Mouse (Mus musculus) kidney, adult 2 months (tissue): Measurements from ENCODE around the gene Slc22a14. TPM values are rescaled to one million over a fixed set of nuclear protein-coding genes. Genes with fewer than 3 reads are reported as not detected.

Experiments
- DNase-seq: peaks from one replicate; pipeline ENCODE4 v3.0.0; 2021
- H3K27ac ChIP-seq: fragments of 200-500 bp; 2 replicates; pipeline ENCODE4 v1.5.1; 2012; ENCODE audit warnings: low read depth, low read length, control low read depth, inconsistent platforms; ENCODE audit not compliant: insufficient read depth
- H3K27me3 ChIP-seq: fragments of 200-500 bp; replicated peaks from 2 replicates; pipeline ENCODE4 v1.6.1; 2012; ENCODE audit warnings: mild to moderate bottlenecking, moderate library complexity, low read length, inconsistent platforms; ENCODE audit not compliant: control insufficient read depth, insufficient read depth
- H3K36me3 ChIP-seq: fragments of 200-500 bp; 2 replicates; pipeline ENCODE4 v1.6.1; 2012; ENCODE audit warnings: mild to moderate bottlenecking, moderate library complexity, low read length, inconsistent platforms; ENCODE audit not compliant: control insufficient read depth, insufficient read depth
- H3K4me1 ChIP-seq: fragments of 200-500 bp; 2 replicates; pipeline ENCODE4 v1.6.1; 2011; ENCODE audit warnings: low read length; ENCODE audit not compliant: control insufficient read depth, insufficient read depth
- H3K4me3 ChIP-seq: fragments of 200-500 bp; 2 replicates; pipeline ENCODE4 v1.5.1; 2011; ENCODE audit warnings: mild to moderate bottlenecking, low read depth, low read length, control low read depth; ENCODE audit not compliant: insufficient read depth
- CTCF ChIP-seq: fragments of 200-500 bp; conservative IDR thresholded peaks from 2 replicates; pipeline ENCODE4 v1.5.1; 2011; ENCODE audit warnings: low read depth, mild to moderate bottlenecking, control low read depth, low read length, moderate library complexity, mixed read lengths; ENCODE audit not compliant: insufficient read depth, insufficient read length
- POLR2A ChIP-seq: fragments of 200-500 bp; IDR thresholded peaks from one replicate; pipeline ENCODE4 v1.6.1; 2011; ENCODE audit warnings: low read depth, low read length, control low read depth
- WGBS: fragments of 180-500 bp; shearing (Covaris S2); methylation state at CpG from one replicate; pipeline ENCODE4 v1.1.7; 2018; 5-methylcytosine and 5-hydroxymethylcytosine counted together
- polyA plus RNA-seq: library from polyadenylated mRNA; depleted of rRNA; stranded (reverse); fragments of >200 nt; gene quantifications from 2 replicates; pipeline ENCODE4 v1.2.3, GENCODE M21; 2012; rRNA removed

Gene Slc22a14
- polyA plus RNA-seq, 1 experiment: 1.7 TPM

DNA sequence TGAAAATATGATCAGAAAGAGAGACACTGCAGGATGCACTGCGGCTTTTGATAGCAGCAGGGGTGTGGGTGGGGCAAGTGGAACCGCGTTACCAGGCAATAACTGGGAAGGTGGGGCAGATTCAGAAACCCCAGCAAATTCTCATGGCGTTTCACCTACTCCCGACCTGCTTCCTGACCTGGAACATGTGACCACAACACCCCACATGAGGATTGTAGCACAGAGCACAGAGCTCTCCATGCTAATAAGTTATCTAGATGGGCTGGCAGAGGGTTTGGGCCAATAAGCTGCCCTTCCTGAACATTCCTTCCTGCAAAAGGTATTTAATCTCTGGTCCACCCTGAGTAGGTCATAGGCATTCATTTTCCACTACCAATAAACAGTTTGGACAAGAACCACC lies 234.7 kb downstream of the Slc22a14 start:
- Histone ChIP-seq H3K4me1 (no peaks in the 10 kb centered on the region; the same call in 1 of the 2 replicates), H3K27ac (no peak overlapping the region), H3K36me3 (no peaks in the 10 kb centered on the region), H3K27me3 (no peaks in the 10 kb centered on the region), H3K4me3 (no peak overlapping the region)
- no peak for TF ChIP-seq POLR2A
- no peak for TF ChIP-seq CTCF
- WGBS: 27% methylated on average over 5 of the region's 5 CpGs
- DNase-seq: peak; percentile 38

GRCm38 (mm10) chr9:119128436-119129181 lies 236.7 kb downstream of the Slc22a14 start:
- no peaks in the 10 kb centered on the region for H3K27me3 ChIP-seq
- no peak for DNase-seq
- H3K36me3 ChIP-seq: no peaks in the 10 kb centered on the region
- 79% methylated on average over 12 of the region's 12 CpGs for WGBS
- no peak overlapping the region for H3K4me3 ChIP-seq
- H3K27ac ChIP-seq: no peak overlapping the region
- TF ChIP-seq CTCF: no peak; the same call in 1 of the 2 replicates
- TF ChIP-seq POLR2A: no peak
- H3K4me1 ChIP-seq: no peaks in the 10 kb centered on the region; the same call in 1 of the 2 replicates

- H3K27ac ChIP-seq: no peak overlapping the region
- WGBS: 80% methylated on average over 18 of the region's 18 CpGs
- no peak for DNase-seq
- H3K27me3 ChIP-seq: no peaks in the 10 kb centered on the region
- H3K4me1 ChIP-seq: peaks cover 7% of the 10 kb centered on the region; the same call in 1 of the 2 replicates
- H3K4me3 ChIP-seq: no peak overlapping the region
- no peak for TF ChIP-seq POLR2A
- TF ChIP-seq CTCF: no peak
- H3K36me3 ChIP-seq: no peaks in the 10 kb centered on the region
Observed at GRCm38 (mm10) chr9:119122596-119123369, 242.6 kb downstream of the Slc22a14 start.

DNA sequence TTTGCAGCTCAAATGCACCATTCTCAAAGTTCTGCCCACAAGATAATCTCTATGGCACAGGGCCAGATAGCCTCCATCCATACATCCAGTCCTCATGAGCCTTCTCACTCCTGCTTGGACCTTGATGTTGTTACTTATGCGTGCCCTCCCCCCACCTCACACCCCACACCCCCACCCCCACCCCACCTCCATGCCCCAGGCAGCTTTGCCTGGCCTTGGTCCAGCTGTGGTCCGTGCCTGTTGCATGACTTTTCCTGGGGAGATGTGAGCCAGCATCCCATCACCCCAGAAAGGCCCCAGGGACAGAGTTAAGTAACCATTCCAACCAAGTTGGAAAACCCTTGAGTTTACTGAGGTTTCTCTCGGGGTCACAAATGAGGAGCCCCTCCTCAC lies 245.2 kb downstream of the Slc22a14 start:
- no peak for DNase-seq
- Histone ChIP-seq H3K36me3 (no peaks in the 10 kb centered on the region), H3K27me3 (no peaks in the 10 kb centered on the region), H3K4me1 (peaks cover 7% of the 10 kb centered on the region; the same call in 1 of the 2 replicates), H3K4me3 (peak overlapping the region; percentile 7; the same call in 1 of the 2 replicates), H3K27ac (peak overlapping the region; percentile 92)
- TF ChIP-seq CTCF (no peak), POLR2A (no peak)
- WGBS: 38% methylated on average over 3 of the region's 3 CpGs

Other genes with a start within 250 kb of the Slc22a14 start
- gene Acaa1b, start 208.5 kb downstream of the Slc22a14 start, polyA plus RNA-seq: 417 and 424 TPM in 2 replicates
- gene Gm47289, start 206.4 kb downstream of the Slc22a14 start, polyA plus RNA-seq: 0.03 TPM in 1 of 2 replicates, not detected in the other
- gene Slc22a13, start 156.5 kb downstream of the Slc22a14 start, polyA plus RNA-seq: 156 and 213 TPM in 2 replicates
- gene Oxsr1, start 43.1 kb downstream of the Slc22a14 start, polyA plus RNA-seq: 16.2 and 16.3 TPM in 2 replicates
- gene Acaa1a, start 25.9 kb downstream of the Slc22a14 start, polyA plus RNA-seq: 229 and 272 TPM in 2 replicates
- gene Myd88, start 24.1 kb downstream of the Slc22a14 start, polyA plus RNA-seq: 16.4 and 17.4 TPM in 2 replicates
- gene Xylb, start 8.2 kb downstream of the Slc22a14 start, polyA plus RNA-seq: 449 and 451 TPM in 2 replicates
- 6.2 and 7.7 TPM in 2 replicates for gene Acvr2b, start 36.6 kb upstream of the Slc22a14 start, polyA plus RNA-seq
- 1.7 and 2.2 TPM in 2 replicates for gene Exog, start 79.4 kb upstream of the Slc22a14 start, polyA plus RNA-seq
- 0.72 and 1.0 TPM in 2 replicates for gene Scn5a, start 213.5 kb upstream of the Slc22a14 start, polyA plus RNA-seq